ENCODE assay signal across 7 mouse cellular contexts in the genomic region with DNA sequence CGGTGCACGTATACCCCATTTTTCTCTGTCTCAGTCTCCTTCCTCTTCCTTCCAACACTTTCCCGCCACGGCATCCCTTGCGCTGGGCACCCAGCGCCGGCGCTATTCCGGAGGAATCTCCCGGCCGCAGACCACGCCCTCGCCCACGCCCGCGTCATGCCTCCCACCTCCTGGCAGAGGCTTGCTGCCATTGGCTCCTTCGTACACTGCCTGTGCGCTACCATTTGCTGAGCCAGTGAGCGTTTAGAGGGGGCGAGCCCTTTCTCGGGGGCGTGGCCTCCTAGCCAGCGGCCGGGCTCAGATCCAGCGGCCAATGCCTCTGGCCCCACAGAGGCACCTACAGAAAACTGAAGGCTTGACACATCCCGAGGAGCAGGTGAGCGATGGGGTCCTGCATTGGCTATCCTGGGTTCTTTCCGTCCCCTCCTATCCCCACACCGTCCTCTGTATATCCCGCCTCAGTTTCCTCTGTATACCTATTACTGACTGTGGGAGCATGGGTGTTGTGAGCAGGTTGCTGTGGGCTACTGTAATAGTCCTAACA. TPM values are rescaled to one million over a fixed set of nuclear protein-coding genes. Genes with fewer than 3 reads are reported as not detected.
DNase-seq lines count a peak whose midpoint lies in the region; ATAC-seq lines count a peak whose summit lies in the region.

Tnfaip8l1 (plus strand) TSS at position 247 of the 544 bp plus-strand sequence.

- H3K4me2 ChIP-seq in embryonic facial prominence, embryonic 12.5 days (replicated peaks): peak within 1 kb of the TSS; percentile 66
- peak within 1 kb of the TSS; percentile 75 for H3K4me2 ChIP-seq in limb, embryonic 11.5 days (ENCODE audit: low read depth, severe bottlenecking)
- peak within 1 kb of the TSS; percentile 58 for H3K4me2 ChIP-seq in midbrain, embryonic 14.5 days (ENCODE audit: low read length)

- peaks cover 15% of the 10 kb centered on the region for H3K27me3 ChIP-seq in embryonic facial prominence, embryonic 12.5 days
- no peaks in the 10 kb centered on the region for H3K27me3 ChIP-seq in limb, embryonic 11.5 days (ENCODE audit: control insufficient read depth, insufficient read depth, low read length)
- no peaks in the 10 kb centered on the region; the same call in 1 of the 2 replicates for H3K27me3 ChIP-seq in midbrain, embryonic 14.5 days (ENCODE audit: control insufficient read depth, insufficient read depth, low read length)

- peak; percentile 96 for DNase-seq in adrenal gland, postnatal 25 days
- DNase-seq in heart, adult 11 months: peak; percentile 100
- peak; percentile 93 for DNase-seq in kidney, adult 18-20 months
- DNase-seq in limb, embryonic 11.5 days (ENCODE audit: low spot score): peak; percentile 95
- DNase-seq in midbrain, embryonic 14.5 days: peak; percentile 95
- DNase-seq in spleen, adult 18-20 months: peak; percentile 85 to 89

- WGBS in embryonic facial prominence, embryonic 12.5 days: 1% methylated on average over 30 of the region's 30 CpGs
- 2% methylated on average over 30 of the region's 30 CpGs for WGBS in limb, embryonic 11.5 days
- 1% methylated on average over 30 of the region's 30 CpGs for WGBS in midbrain, embryonic 14.5 days

- H3K4me1 ChIP-seq in embryonic facial prominence, embryonic 12.5 days: peaks cover 12% of the 10 kb centered on the region; the same call in 1 of the 2 replicates
- 0 out of 2 replicates have a peak, but pooled peaks cover 2% of the 10 kb centered on the region for H3K4me1 ChIP-seq in limb, embryonic 11.5 days (ENCODE audit: control insufficient read depth, insufficient read depth, low read length)
- H3K4me1 ChIP-seq in midbrain, embryonic 14.5 days (ENCODE audit: control insufficient read depth, insufficient read depth, low read length): peaks cover 6% of the 10 kb centered on the region

- peak within 1 kb of the TSS; percentile 40 for H3K4me3 ChIP-seq in embryonic facial prominence, embryonic 12.5 days
- peak within 1 kb of the TSS; percentile 44 for H3K4me3 ChIP-seq in limb, embryonic 11.5 days (ENCODE audit: low read depth, low read length)
- H3K4me3 ChIP-seq in midbrain, embryonic 14.5 days (replicated peaks; ENCODE audit: low read depth, low read length): peak within 1 kb of the TSS; percentile 43

- peak; percentile 96 for ATAC-seq in embryonic facial prominence, embryonic 12.5 days (ENCODE audit: insufficient number of reproducible peaks, insufficient read depth, low FRiP score, low TSS enrichment)
- peak; percentile 96 for ATAC-seq in limb, embryonic 11.5 days (ENCODE audit: insufficient number of reproducible peaks, low FRiP score, low TSS enrichment, low read depth)
- ATAC-seq in midbrain, embryonic 14.5 days (ENCODE audit: low FRiP score, low TSS enrichment): peak; percentile 96

- no peaks in the 10 kb centered on the region for H3K9me3 ChIP-seq in embryonic facial prominence, embryonic 12.5 days
- no peaks in the 10 kb centered on the region for H3K9me3 ChIP-seq in limb, embryonic 11.5 days (ENCODE audit: control insufficient read depth, low read length)
- H3K9me3 ChIP-seq in midbrain, embryonic 14.5 days (ENCODE audit: control insufficient read depth, low read length): no peaks in the 10 kb centered on the region

- H3K27ac ChIP-seq in embryonic facial prominence, embryonic 12.5 days: no peak within 1 kb of the TSS
- no peak within 1 kb of the TSS for H3K27ac ChIP-seq in limb, embryonic 11.5 days (replicated peaks; ENCODE audit: low read depth, low read length)
- H3K27ac ChIP-seq in midbrain, embryonic 14.5 days (replicated peaks; ENCODE audit: low read depth, low read length): 0 out of 2 replicates have a peak within 1 kb of the TSS, but pooled peaks have one; percentile 13

- no peaks in the 10 kb centered on the region for H3K36me3 ChIP-seq in embryonic facial prominence, embryonic 12.5 days
- no peaks in the 10 kb centered on the region for H3K36me3 ChIP-seq in limb, embryonic 11.5 days (ENCODE audit: control insufficient read depth, insufficient read depth, low read length)
- H3K36me3 ChIP-seq in midbrain, embryonic 14.5 days (ENCODE audit: control insufficient read depth, insufficient read depth, low read length): no peaks in the 10 kb centered on the region

- peak within 1 kb of the TSS; percentile 54 for H3K9ac ChIP-seq in embryonic facial prominence, embryonic 12.5 days
- peak within 1 kb of the TSS; percentile 58 for H3K9ac ChIP-seq in limb, embryonic 11.5 days (ENCODE audit: low read length)
- peak within 1 kb of the TSS; percentile 61 for H3K9ac ChIP-seq in midbrain, embryonic 14.5 days (replicated peaks; ENCODE audit: low read length)

RNA-seq across cellular contexts. Expression of gene Tnfaip8l1, which starts in this region (rescaled TPM):
- total RNA-seq in adrenal gland, postnatal 25 days (2021): 6.2 and 7.7 TPM in 2 replicates
- polyA plus RNA-seq in embryonic facial prominence, embryonic 12.5 days (2016; fragmentation: Nextera tagmentation; extraction: Ambion mirVana): 12.4 and 13.0 TPM in 2 replicates
- 8.2 and 9.2 TPM in 2 replicates for polyA plus RNA-seq in limb, embryonic 11.5 days (2014; fragmentation: Nextera tagmentation; extraction: Ambion mirVana)
- polyA plus RNA-seq in midbrain, embryonic 14.5 days (2014; fragmentation: Nextera tagmentation; extraction: Ambion mirVana): 8.5 and 10.5 TPM in 2 replicates
